Comparison of ENCODE assay signal across 24 mouse cellular contexts in the genomic region with DNA sequence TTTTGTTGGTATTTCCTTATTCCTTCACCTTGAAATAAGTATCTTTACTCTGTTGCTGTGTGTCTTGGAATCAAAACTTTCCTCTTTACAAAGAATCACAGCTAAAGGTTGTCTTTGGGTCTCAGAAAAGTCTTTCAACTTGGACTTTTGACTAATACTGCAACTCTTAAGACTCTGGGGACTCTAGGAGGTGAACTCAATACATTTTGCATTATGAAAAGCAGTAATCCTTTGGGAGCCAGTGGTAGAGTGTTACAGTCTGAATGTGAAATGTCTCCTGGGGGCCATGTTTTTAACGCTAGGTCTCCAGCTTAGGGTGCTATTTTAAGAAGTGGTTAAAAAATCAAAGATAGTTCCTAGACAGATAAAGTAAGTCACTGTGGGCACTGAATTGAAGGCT. TPM values are rescaled to one million over a fixed set of nuclear protein-coding genes. Genes with fewer than 3 reads are reported as not detected.
"Had no signal": no experiment of that assay in that cellular context is flagged by ENCODE, and none has a peak within 500 bp of the region (broad histone marks: within the 10 kb centered on the region; RNA-seq: fewer than 3 reads in every experiment).

No protein-coding gene starts in this region.

- H3K9me3 ChIP-seq: neural tube, embryonic 13.5 days; neural tube, embryonic 15.5 days; stomach, embryonic 15.5 days had no signal

- H3K36me3 ChIP-seq: neural tube, embryonic 13.5 days; neural tube, embryonic 15.5 days; stomach, embryonic 15.5 days had no signal

- H3K4me2 ChIP-seq: neural tube, embryonic 13.5 days; neural tube, embryonic 15.5 days; stomach, embryonic 15.5 days had no signal

- H3K4me3 ChIP-seq: neural tube, embryonic 13.5 days; neural tube, embryonic 15.5 days; stomach, embryonic 15.5 days had no signal

- DNase-seq: retina, postnatal 1 day; right cerebral cortex, adult 18-20 months; right cerebral cortex, postnatal 14 days; right cerebral cortex, postnatal 25 days; right cerebral cortex, postnatal 4 days; spleen, adult 18-20 months; thymus, adult 18-20 months; thymus, adult 2 months; thymus, postnatal 14 days; thymus, postnatal 25 days; thymus, postnatal 36 days; thymus, postnatal 4 days had no signal

- H3K27ac ChIP-seq: neural tube, embryonic 13.5 days; neural tube, embryonic 15.5 days; stomach, embryonic 15.5 days; stomach, postnatal 0 days had no signal

- H3K9ac ChIP-seq: neural tube, embryonic 13.5 days; neural tube, embryonic 15.5 days; stomach, embryonic 15.5 days had no signal

- H3K4me1 ChIP-seq: stomach, embryonic 15.5 days had no signal

RNA-seq across cellular contexts. Expression of gene Kcns3, which starts 4.3 kb away (rescaled TPM):
- total RNA-seq: neutrophil, adult 5-6 weeks had no signal

RNA-seq across cellular contexts. Expression of gene Msgn1, which starts 53.6 kb away (rescaled TPM):
- total RNA-seq: neutrophil, adult 5-6 weeks had no signal
- polyA plus RNA-seq: neural tube, embryonic 13.5 days; neural tube, embryonic 14.5 days; neural tube, embryonic 15.5 days; small intestine, adult 2 months; stomach, embryonic 14.5 days; stomach, embryonic 15.5 days; stomach, embryonic 16.5 days; stomach, postnatal 0 days; testis, adult 2 months; thymus, postnatal 0 days; urinary bladder, adult 2 months had no signal
